Mouse (Mus musculus) liver, embryonic 14 days (tissue): ENCODE results near the gene Tex46. TPM values are rescaled to one million over a fixed set of nuclear protein-coding genes. Genes with fewer than 3 reads are reported as not detected.

Experiments used
- polyA plus RNA-seq: library from polyadenylated mRNA; depleted of rRNA; stranded (reverse); fragments of >200 nt; gene quantifications from 2 replicates; pipeline ENCODE4 v1.2.3, GENCODE M21; 2012; rRNA removed

Gene Tex46
- not detected in 2 replicates for polyA plus RNA-seq

GRCm38 (mm10) chr4:136610387-136610856 is at the start of gene Tex46:
TSS of gene Tex46 (plus strand) at chr4:136610437.

GRCm38 (mm10) chr4:136602568-136602967 is 7.7 kb upstream of the Tex46 start, which contains the start of gene Kdm1a:
TSS of gene Kdm1a (minus strand) at chr4:136602723.

GRCm38 (mm10) chr4:136622388-136622787 is 12.2 kb downstream of the Tex46 start, which contains the start of gene Lactbl1:
TSS of gene Lactbl1 (plus strand) at chr4:136622621.

Other genes with a start within 250 kb of the Tex46 start
- 0.01 TPM in 1 of 2 replicates, not detected in the other for gene Htr1d, start 186.9 kb upstream of the Tex46 start, polyA plus RNA-seq
- gene 6030445D17Rik, start 148.2 kb upstream of the Tex46 start, polyA plus RNA-seq = 0.08 TPM in 2 replicates
- gene Luzp1, start 140.7 kb upstream of the Tex46 start, polyA plus RNA-seq = 1.8 and 2.2 TPM in 2 replicates
- gene Kdm1a, start 7.7 kb upstream of the Tex46 start, polyA plus RNA-seq = 17.7 and 19.2 TPM in 2 replicates
- 0.02 TPM in 1 of 2 replicates, not detected in the other for gene Lactbl1, start 12.2 kb downstream of the Tex46 start, polyA plus RNA-seq
- gene Ephb2, start 225.6 kb downstream of the Tex46 start, polyA plus RNA-seq = 0.53 and 0.64 TPM in 2 replicates